Mouse (Mus musculus): ENCODE measurements at regions not wholly inside any gene's neighbourhood (a gene's known extent, or its start where the extent isn't known, plus 50 kb on each side); places are given as distances from the start of the nearest gene placed in this dataset.
"Not testable (repeated sequence)": the region's sequence is repeated elsewhere in the genome, so short reads cannot be mapped to it uniquely, and the experiment has no call there.

DNA sequence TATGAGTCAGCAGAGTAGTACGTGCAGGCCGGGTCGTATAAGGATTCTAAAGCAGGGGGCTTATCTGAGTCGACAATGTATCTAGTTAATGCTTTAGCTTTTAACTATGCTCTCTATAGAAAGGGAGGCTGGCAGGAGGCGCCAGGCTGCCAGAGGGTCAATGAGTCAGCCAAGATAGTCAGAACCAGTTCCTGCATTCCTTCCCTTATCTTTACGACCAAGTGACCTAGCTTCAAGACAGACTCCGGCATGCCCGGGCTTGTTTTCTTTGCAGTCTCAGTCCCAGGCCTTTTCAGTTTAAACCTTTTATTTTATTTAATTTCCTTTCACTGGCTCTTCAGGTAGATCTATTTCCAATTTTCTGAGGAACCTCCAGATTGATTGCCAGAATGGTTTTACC lies 374.0 kb upstream of the Nrxn1 start:
- no peak for DNase-seq

DNA sequence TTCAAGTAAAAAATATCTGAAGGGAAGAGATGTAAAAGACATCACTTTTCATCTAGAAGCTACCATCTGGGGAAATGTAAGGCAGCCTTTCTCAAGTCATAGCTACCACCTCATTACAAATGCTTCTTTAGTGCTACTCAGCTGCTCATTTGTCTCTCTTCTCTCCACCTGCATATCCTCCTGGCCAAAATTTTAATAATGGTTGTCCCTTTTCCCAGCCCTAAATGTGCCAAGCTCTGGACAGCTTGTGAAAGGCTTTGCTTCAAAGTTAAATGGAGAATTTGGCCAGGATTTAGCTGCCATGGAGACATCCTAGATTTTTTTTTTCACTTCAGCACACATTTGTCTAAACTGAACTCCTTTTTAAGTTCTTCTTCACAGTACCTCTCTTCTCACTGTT lies 358.8 kb upstream of the Nrxn1 start:
- DNase-seq, result no peak

DNA sequence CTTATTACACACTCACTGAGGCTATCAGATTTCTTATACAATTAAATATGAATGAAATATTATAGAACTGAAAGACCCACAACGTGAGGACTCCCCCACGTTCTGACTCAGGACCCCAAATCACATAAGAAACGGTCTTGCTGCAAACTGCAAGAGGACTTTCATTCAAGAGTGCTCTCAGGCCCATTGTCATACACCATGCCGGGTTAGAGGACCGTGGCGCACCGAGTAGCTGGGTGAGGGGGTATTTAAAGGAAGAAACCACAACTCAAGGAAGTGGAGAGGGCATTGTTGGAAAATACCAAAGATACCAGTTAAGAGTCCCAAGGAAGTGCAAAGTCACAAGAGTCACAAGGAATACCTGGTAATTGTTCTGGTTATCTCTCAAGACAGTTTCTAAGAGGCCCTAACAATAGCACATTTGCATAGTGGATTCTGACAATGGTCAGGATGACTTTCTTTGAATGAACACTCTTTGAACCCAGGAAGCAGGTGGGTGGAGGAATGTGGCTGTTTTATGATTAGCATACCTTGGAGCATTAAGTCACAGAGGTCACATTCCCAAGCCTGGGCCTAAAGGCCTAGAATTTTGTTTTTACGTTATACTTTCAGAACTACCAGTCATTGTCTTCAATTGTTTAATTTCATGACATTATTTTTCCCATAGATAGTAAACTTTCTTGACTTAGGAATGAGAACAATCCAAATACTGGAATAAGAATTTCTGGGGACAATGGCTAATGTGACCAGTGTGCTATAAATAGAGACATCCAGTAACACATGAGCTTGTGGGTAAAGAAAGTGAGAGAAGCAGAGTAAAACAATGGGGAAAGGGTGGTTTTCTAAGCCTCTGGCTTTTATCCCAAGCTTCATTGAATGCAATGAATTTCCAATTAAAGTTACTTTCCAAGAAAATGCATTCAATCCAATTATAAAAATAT lies 339.2 kb upstream of the Nrxn1 start:
- DNase-seq, result not testable (repeated sequence)

DNA sequence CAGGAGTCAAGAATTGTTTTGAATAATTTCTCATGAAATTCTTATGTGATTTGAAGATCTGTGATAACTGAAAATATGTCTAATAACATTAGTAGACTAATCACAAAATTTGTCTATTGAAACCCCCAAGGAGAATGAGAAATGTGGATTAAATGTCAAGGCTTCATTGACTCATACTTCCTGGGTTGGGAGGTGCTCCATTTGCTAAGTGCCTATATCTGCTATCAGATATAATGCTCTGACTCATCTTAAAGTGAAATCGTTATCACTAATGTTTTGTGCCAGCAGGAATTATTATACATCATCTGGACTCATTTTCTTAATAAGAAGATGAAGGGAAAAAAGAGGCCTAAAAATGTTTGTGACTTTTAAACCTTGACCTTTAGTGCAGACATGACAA lies 337.5 kb upstream of the Nrxn1 start:
- no peak for DNase-seq

DNA sequence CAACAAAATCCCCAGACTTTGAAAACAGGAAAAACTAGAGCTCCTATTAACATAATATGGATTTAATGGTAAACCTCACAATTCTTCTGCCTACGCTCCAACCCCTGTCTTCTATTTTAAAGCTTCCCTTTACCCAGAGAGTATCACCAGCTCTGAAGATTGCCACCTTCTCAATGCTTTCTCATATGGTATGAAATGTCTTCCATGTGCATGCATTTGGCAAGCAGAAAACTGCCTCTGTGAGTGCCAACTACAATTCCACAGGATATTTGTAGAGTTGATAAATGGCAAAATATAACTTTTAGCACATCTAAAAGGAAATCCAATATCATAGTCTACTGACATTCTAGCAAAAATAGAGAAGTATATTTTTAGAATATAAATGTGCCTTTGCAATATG lies 332.2 kb upstream of the Nrxn1 start:
- DNase-seq, result no peak

DNA sequence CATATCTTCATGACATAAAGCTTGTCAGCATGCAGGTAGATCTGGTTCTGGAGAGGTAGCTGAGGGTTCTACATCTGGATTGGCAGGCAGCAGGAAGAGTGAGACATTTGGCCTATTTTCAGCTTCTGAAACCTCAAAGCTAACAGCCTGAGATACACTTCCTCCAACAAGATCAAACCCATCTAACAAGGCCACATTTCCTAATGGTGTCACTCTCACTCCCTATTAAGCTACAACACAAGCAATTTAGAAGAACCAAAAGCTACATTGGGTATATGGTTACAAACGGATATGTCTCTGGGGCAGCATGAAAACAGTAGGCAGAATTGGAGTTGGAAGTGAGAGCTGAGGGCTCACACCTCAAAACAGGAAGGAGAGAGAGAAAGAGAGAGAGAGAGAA lies 325.7 kb upstream of the Nrxn1 start:
- no peak for DNase-seq

DNA sequence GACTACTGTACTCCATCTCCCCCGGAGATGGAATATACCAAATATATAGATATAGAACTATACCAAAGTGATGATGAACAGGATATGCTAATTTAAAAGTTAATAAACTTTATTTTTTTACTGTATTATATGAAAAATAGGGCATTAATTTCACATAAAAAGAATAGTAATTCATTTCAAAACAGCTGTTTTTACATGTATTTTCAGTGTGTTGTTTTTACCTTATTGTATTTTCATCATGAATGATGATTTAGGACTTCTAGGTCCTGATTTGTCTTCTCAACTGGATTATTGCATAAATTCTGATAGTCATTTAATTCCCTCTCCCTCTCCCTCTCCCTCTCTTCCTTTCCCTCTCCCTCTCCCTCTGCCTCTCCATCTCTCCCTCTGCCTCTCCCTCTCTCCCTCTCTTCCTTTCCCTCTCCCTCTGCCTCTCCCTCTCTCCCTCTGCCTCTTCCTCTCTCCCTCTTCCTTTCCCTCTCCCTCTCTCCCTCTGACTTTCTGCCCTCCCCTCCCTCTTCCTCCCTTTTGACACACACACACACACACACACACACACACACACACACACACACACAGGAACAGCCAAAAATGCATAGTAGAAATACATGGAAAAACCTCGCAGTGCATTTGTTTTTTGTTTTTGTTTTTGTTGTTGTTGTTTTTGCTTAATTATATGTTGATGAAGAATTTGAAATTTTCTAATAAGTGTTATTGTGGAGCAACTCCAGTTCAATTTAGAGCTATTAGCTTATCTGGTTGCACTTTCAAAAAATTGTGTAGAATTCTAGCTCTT lies 298.3 kb upstream of the Nrxn1 start:
- DNase-seq, result no peak

DNA sequence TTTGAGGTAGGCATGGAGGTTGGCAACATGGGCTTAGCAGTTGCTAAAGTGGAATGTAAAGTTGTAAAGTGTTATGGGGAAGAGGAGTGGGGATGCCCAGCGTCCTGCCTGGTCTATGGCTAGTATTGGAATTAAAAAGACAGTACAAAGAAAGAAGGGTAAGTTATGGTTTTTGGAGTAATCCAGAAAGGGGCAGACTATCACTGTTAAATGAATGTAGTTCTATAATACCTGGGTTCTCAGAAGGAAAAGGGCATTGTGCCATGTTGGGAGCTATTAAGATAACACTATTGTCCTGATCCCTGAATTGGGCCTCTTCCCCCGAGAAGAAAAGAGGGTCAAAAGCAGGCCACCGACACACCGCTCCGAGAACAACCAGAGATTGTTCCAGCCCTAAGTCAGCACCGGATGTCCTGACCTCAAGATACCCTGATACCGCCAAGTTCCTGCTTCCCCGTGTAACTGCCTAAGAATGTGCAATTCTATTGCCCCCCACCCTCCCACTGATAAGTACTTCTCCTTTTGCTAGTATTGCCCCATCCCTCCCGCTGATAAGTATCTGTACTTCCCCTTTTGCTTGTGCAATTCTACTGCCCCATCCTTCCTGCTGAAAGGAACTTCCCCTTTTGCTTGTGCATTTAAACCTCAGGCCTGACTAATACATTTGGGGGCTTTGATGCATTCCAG lies 297.2 kb upstream of the Nrxn1 start:
- DNase-seq, result not testable (repeated sequence)

DNA sequence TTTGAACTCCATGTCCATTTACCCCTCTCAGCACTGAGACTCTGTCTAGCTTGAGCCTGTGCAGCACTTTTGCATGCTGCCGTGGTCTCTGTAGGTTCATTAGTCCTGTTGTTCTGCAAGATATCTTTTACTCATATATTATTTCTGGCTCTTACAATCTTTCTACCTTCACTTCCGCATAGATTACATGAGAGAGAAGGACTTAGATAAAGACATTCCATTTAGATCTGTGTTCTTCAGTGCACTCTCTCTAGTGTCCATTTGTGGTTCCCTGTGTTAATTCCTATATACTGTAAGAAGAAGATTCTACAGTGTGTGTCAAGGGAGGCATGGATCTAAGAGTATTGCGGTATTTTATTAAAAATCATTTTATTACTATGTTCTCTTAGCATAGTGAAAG lies 295.6 kb upstream of the Nrxn1 start:
- no peak for DNase-seq

DNA sequence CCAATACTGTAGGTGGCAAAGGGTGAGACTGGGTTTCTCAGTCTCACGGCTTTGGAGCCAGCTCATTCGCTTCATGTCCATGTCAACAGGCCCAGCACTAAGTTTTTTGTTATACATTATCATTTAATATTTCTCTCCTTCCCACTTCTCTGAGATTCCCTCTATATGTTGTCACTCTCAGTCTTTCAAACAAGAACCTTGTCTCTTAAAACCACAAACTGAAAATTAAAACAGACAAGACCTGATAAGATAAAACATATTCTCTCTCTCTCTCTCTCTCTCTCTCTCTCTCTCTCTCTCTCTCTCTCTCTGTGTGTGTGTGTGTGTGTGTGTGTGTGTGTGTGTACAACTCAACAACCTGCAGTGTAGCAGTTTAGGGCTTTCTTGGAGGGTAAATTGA lies 295.2 kb upstream of the Nrxn1 start:
- no peak for DNase-seq

DNA sequence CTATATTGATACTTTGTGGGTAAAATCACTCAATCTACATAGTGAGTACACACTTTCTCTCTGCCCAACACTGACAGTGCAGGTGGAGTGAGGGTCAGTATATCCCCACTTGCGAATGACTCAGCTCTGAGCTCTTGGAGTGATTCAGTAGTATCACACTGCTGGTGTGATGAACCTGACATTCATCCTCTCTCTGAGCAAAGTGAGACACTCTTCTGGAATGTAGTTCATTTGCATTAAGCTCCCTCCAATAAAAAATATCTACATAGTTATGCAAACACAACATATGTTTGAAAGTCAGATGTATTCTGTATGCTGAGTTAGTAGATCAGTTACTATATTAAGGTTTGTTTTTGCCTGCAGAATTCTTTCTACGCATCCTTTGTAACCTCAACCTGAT lies 293.1 kb upstream of the Nrxn1 start:
- DNase-seq, result no peak

DNA sequence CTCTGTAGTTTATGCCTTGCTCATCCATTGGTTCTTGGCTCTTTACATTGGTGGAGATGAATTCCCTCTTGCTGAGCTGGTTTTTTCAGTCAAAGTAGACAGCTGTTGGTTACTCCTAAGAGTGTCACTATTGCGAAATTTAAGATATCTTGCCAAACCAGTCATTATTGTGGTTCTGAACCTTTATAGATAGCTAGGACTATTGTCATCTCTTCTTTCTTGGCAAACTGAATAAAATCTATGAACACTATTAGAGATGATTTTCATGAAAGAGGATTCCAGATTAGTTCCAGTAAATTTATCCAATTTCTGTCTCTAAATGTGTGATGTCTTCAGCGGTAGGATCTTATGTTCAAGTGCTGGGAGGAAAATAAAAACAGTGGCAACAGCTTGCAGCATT lies 275.3 kb upstream of the Nrxn1 start:
- DNase-seq, result no peak

DNA sequence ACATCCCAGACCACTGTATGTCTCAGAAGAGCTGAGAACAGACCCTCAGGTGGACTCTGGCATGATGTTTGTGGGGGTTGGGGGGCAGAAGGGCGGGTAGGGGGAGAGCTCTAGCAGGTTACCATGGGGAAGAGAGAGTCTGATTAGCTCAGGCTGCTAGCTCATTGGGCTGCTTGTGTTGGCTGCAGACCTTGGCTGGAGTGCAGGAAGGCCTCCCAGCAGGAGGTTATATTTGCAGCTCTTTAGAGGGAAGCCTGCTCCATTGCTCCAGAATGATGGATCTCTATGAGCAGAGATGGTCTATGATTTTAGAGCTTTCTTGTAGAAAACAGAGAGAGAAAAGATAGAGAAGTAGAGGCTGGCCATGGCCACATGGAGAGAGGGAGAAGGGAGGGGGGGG lies 268.4 kb upstream of the Nrxn1 start:
- DNase-seq, result no peak

DNA sequence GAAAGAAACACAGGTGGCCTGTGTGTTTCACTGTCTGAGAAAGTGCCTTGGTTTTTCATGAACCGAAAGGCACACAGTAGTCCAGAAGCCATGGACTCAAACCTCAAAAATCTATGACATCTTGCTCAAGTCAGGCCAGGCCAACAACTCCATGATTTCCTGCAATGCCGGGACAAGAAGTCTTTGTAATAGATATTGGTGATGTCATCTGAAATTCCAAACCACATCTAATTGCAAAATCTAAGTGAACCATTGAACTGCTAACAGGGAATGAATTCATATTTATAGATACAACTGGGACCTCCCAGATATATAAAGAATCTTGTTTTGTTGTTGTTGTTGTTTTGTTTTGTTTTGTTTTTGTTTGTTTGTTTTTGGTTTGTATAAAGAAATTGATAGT lies 259.2 kb upstream of the Nrxn1 start:
- no peak for DNase-seq

DNA sequence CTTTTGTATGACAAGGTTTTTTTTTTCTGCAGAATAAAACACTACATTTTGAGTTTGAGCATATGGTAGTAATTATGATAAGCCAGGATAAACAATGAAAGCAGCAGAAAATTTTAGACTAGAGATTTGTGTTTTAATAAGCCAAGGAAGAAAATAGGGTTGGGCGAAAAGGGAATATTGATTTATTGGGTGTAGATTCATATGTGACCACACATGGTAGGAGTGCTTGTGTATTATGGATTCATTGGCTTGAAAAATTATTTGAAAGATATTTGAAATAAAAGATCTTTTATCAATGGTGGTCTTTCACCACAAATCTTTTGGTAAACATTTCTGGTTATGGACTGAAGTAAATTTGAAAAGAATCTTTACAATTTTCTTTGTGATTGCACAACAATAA lies 244.0 kb upstream of the Nrxn1 start:
- no peak for DNase-seq

DNA sequence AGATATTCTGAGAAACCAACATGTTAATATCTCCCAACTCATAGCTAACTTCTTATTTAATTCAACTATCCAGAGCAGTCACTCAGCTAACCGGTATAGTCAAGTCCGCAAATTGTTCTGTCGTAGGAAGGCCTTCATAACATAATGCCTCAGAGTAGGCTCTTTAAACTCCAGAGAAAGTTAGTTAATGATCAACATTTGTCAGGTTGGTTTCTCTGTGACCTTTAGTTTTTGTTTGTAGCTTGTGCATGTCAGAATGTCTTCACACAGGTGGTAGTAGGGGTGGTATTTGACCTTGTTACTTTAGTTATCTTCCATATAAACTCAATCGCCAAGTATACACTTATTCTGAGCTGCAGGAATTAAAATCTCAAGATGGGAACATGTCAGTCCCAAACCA lies 240.9 kb upstream of the Nrxn1 start:
- DNase-seq, result no peak

DNA sequence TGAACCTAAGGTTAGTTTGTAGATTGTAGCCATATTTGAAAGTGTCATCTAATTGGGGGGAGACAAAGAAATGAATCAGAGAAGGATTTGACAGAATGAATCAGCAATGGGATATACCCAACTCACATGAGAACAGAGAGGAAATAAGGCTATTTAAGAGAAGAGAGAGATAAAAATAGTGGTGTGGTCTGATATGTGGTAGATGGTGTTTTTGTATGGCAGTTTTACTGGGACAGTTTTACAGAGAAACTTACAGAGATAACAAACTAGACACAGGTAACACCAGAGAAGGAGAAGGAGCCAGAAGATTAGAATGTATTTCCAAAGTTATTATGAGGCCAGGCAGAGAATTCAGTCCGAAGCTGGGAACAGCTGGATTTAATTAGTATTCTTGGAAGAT lies 240.3 kb upstream of the Nrxn1 start:
- no peak for DNase-seq

DNA sequence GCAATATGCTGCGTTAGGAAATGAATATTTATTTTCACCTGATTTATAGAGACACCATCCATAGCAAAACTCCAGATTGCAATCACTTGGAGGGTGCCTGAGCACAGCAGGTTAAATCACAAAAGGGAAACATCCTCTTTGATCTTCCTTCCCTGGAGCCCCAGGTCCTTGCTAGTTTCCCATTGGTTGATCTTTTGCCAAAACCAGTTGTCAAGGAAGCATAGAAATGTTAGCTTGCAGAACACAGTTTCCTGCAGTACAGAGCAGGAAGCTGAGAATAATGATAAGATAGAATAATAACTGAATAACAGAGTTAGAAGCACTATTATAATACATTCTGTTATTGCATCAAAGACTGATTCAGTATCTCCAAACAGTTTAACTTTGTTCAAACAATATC lies 231.5 kb upstream of the Nrxn1 start:
- DNase-seq, result peak in 1 of 2 experiments; percentile 1

DNA sequence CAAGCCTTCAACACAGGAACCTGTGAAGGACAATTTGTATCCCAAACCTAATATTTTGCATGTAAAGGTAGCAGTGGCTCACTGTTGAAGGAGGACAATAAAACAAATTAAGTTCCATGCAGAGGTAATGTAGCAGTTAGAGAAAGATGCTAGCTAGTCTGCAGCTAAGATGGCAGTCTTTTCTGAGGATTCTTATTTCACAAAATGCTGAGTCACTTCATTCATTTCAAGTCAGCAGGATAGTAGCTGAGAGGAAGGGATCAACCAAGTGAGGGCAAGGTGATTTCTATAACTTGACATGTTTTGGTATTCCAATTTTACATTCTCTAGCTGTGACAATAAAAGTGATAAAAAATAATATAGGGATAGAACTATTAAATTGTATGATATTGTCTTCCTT lies 194.0 kb upstream of the Nrxn1 start:
- DNase-seq, result no peak

DNA sequence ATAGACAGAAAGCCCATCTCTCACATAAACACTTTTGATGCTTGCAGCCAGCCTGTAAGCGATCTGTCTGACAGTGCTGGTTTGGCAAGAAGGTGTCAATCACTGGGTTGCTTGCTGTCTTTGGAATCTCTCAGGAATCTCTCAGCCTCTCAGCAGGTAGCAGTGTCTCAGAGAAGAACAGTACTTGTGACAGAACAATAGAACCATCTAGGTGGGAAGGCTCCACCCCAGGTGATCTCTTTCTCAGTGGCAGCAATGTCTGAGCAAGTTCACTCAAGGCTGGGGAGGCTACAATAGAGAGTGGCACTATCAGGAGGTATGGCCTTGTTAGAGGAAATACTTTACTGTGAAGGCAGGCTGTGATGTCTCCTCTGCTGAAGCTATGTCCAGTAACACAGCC lies 181.5 kb upstream of the Nrxn1 start:
- DNase-seq, result no peak

DNA sequence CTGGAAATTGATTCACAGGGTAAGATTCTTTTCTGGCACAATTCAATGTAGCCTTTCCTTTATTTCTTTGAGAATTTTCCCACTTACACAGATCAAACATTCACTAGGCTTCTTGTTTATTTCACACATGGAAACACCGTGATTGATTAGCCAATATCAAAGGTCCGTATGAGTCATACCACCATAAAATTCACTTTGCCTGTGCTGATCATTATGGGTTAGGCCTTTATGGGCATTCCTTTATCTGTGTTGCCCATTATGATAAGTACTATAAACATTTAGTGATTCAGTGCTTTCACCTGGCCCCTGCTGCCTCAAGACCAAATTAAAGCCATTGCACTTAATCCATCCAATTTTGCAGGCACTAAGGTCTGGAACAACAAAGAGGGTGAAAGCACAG lies 145.8 kb upstream of the Nrxn1 start:
- DNase-seq, result no peak

DNA sequence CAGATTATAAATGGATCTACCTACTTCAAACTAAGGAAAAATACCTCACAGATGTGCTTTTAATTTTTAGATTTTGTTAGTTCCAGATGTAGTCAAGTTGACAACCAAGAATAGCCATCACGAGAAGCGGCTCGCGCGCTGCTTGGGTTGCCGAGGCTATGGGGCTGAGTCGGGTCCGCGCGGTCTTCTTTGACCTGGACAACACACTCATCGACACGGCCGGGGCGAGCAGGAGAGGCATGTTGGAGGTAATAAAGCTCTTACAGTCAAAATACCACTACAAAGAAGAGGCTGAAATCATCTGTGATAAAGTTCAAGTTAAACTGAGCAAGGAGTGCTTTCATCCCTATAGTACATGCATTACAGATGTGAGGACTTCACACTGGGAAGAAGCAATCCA lies 143.8 kb upstream of the Nrxn1 start:
- not testable (repeated sequence) for DNase-seq

DNA sequence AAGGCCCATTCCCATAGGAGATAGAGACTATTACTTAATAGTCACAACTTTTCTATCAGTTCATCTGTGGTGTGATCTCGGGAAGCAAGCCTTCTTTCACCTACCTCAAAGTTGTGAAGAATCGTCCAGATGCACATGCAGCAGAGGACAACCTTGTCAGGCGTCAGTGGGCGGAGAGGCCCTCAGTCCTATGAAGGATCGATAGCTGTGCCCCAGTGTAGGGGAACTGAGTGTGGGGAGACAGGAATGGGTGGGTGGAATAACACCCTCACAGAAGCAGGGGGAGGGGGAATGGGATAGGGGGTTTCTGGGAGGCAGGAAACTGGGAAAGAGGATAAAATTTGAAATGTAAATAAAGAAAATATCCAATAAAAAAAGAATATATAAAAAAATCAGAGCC lies 133.5 kb upstream of the Nrxn1 start:
- DNase-seq, result no peak

DNA sequence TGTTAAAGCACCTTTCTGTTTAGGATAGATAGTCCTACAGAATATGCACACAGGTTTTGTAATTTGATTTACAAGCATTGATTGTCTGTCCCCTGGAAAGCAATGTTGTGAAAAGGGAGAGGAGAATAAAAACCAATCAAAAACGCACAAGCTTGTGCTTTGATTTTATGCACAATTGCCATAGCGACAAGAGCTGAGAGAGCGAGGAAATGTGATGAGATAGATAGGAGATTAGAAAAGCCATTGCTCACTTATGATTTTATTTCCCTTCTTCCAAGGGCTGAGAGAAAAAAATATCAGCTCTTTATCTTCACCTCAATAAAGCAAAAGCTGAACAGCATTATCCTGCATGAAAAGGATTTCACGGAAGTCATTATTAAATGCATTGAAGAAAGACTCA lies 133.0 kb upstream of the Nrxn1 start:
- no peak for DNase-seq

Data from kidney, postnatal 4 days (tissue).